Mouse (Mus musculus) kidney, embryonic 16.5 days (tissue): ENCODE data around the gene Tada1. TPM values are rescaled to one million over a fixed set of nuclear protein-coding genes. Genes with fewer than 3 reads are reported as not detected.

Experiments used
- ATAC-seq: fragments of 200-750 bp; cut with Nextera tagmentation; 2 replicates; pipeline ENCODE4 v1.8.0; 2017; ENCODE audit warnings: moderate TSS enrichment; ENCODE audit not compliant: low FRiP score, low TSS enrichment
- H3K27ac ChIP-seq: fragments of 300-500 bp; sonication (generic); 2 replicates; pipeline ENCODE4 v1.5.1; 2014; ENCODE audit warnings: low read length
- H3K27me3 ChIP-seq: fragments of 300-500 bp; sonication (generic); 2 replicates; pipeline ENCODE4 v1.6.1; 2014; ENCODE audit warnings: low read length, control low read depth, mixed read lengths; ENCODE audit not compliant: insufficient read depth
- H3K36me3 ChIP-seq: fragments of 300-500 bp; sonication (generic); 2 replicates; pipeline ENCODE4 v1.6.1; 2014; ENCODE audit warnings: low read length, control low read depth, mixed read lengths; ENCODE audit not compliant: insufficient read depth
- H3K4me1 ChIP-seq: fragments of 300-500 bp; sonication (generic); 2 replicates; pipeline ENCODE4 v1.6.1; 2014; ENCODE audit warnings: low read length, control low read depth, mixed read lengths; ENCODE audit not compliant: insufficient read depth
- H3K4me2 ChIP-seq: fragments of 300-500 bp; sonication (generic); replicated peaks from 2 replicates; pipeline ENCODE4 v1.6.1; 2014; ENCODE audit warnings: low read depth, low read length
- H3K4me3 ChIP-seq: fragments of 300-500 bp; sonication (generic); 2 replicates; pipeline ENCODE4 v1.5.1; 2014; ENCODE audit warnings: mild to moderate bottlenecking, low read length
- H3K9ac ChIP-seq: fragments of 300-500 bp; sonication (generic); replicated peaks from 2 replicates; pipeline ENCODE4 v1.6.1; 2014; ENCODE audit warnings: low read length
- H3K9me3 ChIP-seq: fragments of 300-500 bp; sonication (generic); 2 replicates; pipeline ENCODE4 v1.6.1; 2016; ENCODE audit warnings: low read length, control low read depth
- WGBS: fragments of 180-500 bp; shearing (Covaris S2); extraction: QIAGEN DNeasy Blood & Tissue Kit; methylation state at CpG from one replicate; pipeline ENCODE4 v1.1.7; 2014; 5-methylcytosine and 5-hydroxymethylcytosine counted together
- polyA plus RNA-seq: library from polyadenylated mRNA; unstranded; fragments of >200 nt; fragmentation: Nextera tagmentation; extraction: Ambion mirVana; gene quantifications from 2 replicates; pipeline ENCODE4 v1.2.1, GENCODE M21; 2015

Gene Tada1
- polyA plus RNA-seq, 1 experiment from 2014 or later = 66.3 TPM

GRCm38 (mm10) chr1:166381821-166382220 lies 2.9 kb downstream of the Tada1 start:
- peaks cover 15% of the 10 kb centered on the region for H3K4me1 ChIP-seq
- H3K27me3 ChIP-seq = no peaks in the 10 kb centered on the region
- H3K9ac ChIP-seq = no peak overlapping the region; the same call in 1 of the 2 replicates
- no peak for ATAC-seq
- H3K36me3 ChIP-seq = peaks cover 27% of the 10 kb centered on the region
- no peak overlapping the region for H3K4me3 ChIP-seq
- 62% methylated on average over 5 of the region's 5 CpGs for WGBS
- no peaks in the 10 kb centered on the region for H3K9me3 ChIP-seq
- H3K4me2 ChIP-seq = no peak overlapping the region
- no peak overlapping the region for H3K27ac ChIP-seq

- H3K36me3 ChIP-seq = peaks cover 35% of the 10 kb centered on the region
Observed at GRCm38 (mm10) chr1:166382626-166383025, 3.7 kb downstream of the Tada1 start.

DNA sequence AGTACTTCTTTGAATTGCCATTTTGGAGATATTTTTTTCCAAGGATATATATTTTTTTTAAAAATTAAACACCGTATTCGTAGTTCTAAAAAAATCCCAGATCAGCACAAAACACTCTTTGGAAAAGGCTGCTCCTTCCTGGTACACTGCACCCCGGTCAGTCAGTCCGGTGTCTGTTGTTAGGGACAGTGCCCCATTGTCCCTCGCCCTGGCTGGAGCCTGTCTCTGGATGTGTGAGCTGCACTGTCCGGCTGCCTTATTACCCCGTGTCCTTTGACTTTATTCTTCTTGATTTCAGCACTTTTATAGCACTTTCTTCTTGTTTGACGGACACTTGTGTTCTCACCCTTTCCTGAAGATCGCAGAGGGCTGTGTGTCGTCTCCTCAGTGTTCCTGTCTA lies 5.7 kb downstream of the Tada1 start:
- Histone ChIP-seq H3K4me2 (no peak overlapping the region), H3K9ac (no peak overlapping the region), H3K36me3 (peaks cover 55% of the 10 kb centered on the region), H3K9me3 (no peaks in the 10 kb centered on the region), H3K27me3 (no peaks in the 10 kb centered on the region), H3K4me1 (peaks cover 15% of the 10 kb centered on the region), H3K27ac (no peak overlapping the region), H3K4me3 (no peak overlapping the region)
- no peak for ATAC-seq
- WGBS = 93% methylated on average over 10 of the region's 10 CpGs

More at GRCm38 (mm10) chr1:166382626-166383025, 3.7 kb downstream of the Tada1 start:
- Histone ChIP-seq H3K9ac (no peak overlapping the region), H3K4me1 (peaks cover 15% of the 10 kb centered on the region), H3K4me3 (no peak overlapping the region), H3K9me3 (no peaks in the 10 kb centered on the region), H3K27ac (no peak overlapping the region), H3K27me3 (no peaks in the 10 kb centered on the region), H3K4me2 (no peak overlapping the region)
- 89% methylated on average over 4 of the region's 4 CpGs for WGBS
- ATAC-seq = no peak

- no peaks in the 10 kb centered on the region for H3K9me3 ChIP-seq
- H3K36me3 ChIP-seq = peaks cover 61% of the 10 kb centered on the region
- H3K4me2 ChIP-seq = no peak overlapping the region
- peaks cover 12% of the 10 kb centered on the region for H3K4me1 ChIP-seq
- H3K9ac ChIP-seq = no peak overlapping the region
- WGBS = 93% methylated on average over 5 of the region's 5 CpGs
- H3K4me3 ChIP-seq = no peak overlapping the region
- H3K27ac ChIP-seq = no peak overlapping the region
- no peaks in the 10 kb centered on the region for H3K27me3 ChIP-seq
- no peak for ATAC-seq
Observed at GRCm38 (mm10) chr1:166385431-166385830, 6.5 kb downstream of the Tada1 start.

GRCm38 (mm10) chr1:166388511-166388910 lies 9.6 kb downstream of the Tada1 start:
- WGBS = 89% methylated on average over 11 of the region's 11 CpGs
- Histone ChIP-seq H3K27ac (no peak overlapping the region), H3K36me3 (peaks cover 77% of the 10 kb centered on the region), H3K4me1 (no peaks in the 10 kb centered on the region), H3K4me3 (no peak overlapping the region), H3K4me2 (no peak overlapping the region), H3K9me3 (no peaks in the 10 kb centered on the region), H3K9ac (no peak overlapping the region), H3K27me3 (no peaks in the 10 kb centered on the region)
- no peak for ATAC-seq

DNA sequence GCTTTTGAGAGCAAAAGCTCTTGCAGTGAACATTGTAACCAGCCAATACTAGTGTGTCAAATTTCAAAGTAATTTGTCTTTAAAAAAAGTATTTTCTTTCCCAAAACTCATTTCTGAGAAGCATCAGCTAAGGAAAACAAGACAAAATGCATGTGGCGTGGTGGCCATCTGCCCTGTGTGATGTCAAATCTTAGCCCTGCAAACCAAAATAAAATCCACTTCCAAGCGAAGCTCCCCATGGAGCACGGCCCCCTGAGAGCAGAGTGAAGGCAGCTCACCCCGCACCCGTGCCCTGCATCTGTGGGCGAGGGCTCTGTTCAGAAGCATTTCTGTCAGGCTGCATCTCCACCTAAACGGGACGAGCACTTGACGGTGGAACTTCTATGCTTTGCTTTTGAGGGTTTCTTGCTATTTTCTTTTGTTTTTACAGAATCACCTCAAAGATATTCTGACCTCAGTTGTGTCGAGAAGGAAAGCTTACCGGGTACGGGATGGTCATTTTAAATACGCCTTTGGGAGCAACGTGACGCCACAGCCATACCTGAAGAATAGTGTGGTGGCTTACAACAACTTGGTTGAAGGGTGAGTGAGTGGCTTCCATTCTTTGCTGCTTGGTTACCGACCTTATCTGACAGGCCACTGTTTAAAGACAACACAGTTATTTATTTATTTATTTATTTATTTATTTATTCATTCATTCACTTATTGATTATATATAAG lies 10.7 kb downstream of the Tada1 start:
- no peak overlapping the region for H3K27ac ChIP-seq
- H3K4me1 ChIP-seq = no peaks in the 10 kb centered on the region
- 94% methylated on average over 16 of the region's 16 CpGs for WGBS
- peaks cover 78% of the 10 kb centered on the region for H3K36me3 ChIP-seq
- no peak overlapping the region for H3K4me3 ChIP-seq
- ATAC-seq = no peak
- no peaks in the 10 kb centered on the region for H3K27me3 ChIP-seq
- H3K9me3 ChIP-seq = no peaks in the 10 kb centered on the region
- H3K9ac ChIP-seq = no peak overlapping the region
- H3K4me2 ChIP-seq = no peak overlapping the region

DNA sequence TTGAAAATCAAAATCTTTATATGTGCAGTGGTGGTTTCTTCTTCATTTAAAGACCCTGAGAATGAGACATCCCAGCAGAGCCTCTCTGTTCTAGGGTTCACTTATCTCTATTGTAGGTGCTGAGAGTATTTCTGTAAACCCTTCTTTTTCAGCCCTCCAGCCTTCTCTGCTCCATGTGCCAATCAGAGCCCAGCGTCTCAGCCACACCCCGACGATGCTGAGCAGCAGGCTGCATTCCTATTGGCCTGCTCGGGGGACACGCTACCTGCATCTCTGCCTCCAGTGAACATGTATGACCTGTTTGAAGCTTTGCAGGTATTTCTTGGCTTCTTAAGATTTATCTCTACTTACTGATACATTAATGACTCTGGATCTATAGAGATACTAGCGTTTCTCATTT lies 12.8 kb downstream of the Tada1 start:
- Histone ChIP-seq H3K36me3 (peaks cover 69% of the 10 kb centered on the region), H3K4me2 (no peak overlapping the region)

GRCm38 (mm10) chr1:166394770-166395169 lies 15.9 kb downstream of the Tada1 start:
- Histone ChIP-seq H3K4me3 (no peak overlapping the region), H3K27me3 (no peaks in the 10 kb centered on the region), H3K9ac (no peak overlapping the region), H3K4me2 (no peak overlapping the region), H3K4me1 (no peaks in the 10 kb centered on the region), H3K27ac (no peak overlapping the region), H3K9me3 (no peaks in the 10 kb centered on the region), H3K36me3 (peaks cover 64% of the 10 kb centered on the region)
- 63% methylated on average over 4 of the region's 4 CpGs for WGBS
- ATAC-seq = no peak

More for the DNA sequence above, 12.8 kb downstream of the Tada1 start:
- no peak overlapping the region for H3K27ac ChIP-seq
- whole genome bisulfite sequencing = 97% methylated on average over 6 of the region's 6 CpGs
- no peaks in the 10 kb centered on the region for H3K9me3 ChIP-seq
- ATAC-seq = no peak
- no peak overlapping the region for H3K9ac ChIP-seq
- H3K27me3 ChIP-seq = no peaks in the 10 kb centered on the region
- no peak overlapping the region for H3K4me3 ChIP-seq
- no peaks in the 10 kb centered on the region for H3K4me1 ChIP-seq

DNA sequence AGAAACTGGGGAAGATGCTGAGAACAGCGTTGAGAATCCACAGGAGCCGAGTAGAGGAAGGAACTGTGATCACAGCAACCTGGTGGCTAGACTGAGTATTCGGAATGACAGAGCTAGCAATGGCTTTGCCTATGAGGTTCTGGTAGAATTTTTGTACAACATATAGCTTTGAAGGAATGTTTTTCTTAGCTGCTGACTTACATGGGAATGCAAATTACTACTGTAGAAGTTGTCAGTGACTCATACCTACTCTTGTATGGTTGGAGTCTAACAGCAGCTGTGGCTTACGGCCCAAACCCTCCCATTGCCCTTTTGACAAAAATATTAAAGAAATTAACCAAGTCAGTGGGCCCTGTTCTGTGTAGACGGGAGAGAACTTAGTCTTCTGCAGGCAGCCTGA lies 16.8 kb downstream of the Tada1 start:
- Histone ChIP-seq H3K4me2 (no peak overlapping the region), H3K4me1 (no peaks in the 10 kb centered on the region), H3K27ac (no peak overlapping the region), H3K36me3 (peaks cover 64% of the 10 kb centered on the region), H3K9ac (no peak overlapping the region), H3K27me3 (no peaks in the 10 kb centered on the region), H3K9me3 (no peaks in the 10 kb centered on the region), H3K4me3 (no peak overlapping the region)
- no peak for ATAC-seq
- WGBS = 88% methylated on average over 5 of the region's 5 CpGs

DNA sequence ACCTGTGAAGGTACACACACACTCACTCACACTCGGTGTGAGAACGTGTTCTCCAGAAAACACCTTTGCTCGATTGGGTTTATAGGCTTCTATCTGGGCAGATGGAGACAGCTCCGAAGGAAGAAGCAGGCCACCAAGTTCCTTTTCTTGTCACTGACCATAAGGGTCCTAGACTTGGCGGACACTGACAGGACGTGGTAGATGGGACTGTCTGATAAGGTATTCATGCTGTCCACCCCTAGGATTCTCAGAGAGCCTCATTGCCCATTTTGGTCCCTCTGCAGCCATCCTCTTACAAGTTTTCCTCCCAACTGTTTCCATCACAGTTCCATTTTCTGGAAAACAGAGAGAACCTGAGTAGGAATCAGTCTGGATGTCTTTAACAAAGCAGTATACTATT lies 17.5 kb downstream of the Tada1 start:
- no peak overlapping the region for H3K27ac ChIP-seq
- 91% methylated on average over 6 of the region's 6 CpGs for WGBS
- ATAC-seq = no peak
- H3K36me3 ChIP-seq = peaks cover 58% of the 10 kb centered on the region
- H3K4me1 ChIP-seq = no peaks in the 10 kb centered on the region
- no peak overlapping the region for H3K4me2 ChIP-seq
- H3K4me3 ChIP-seq = no peak overlapping the region
- H3K27me3 ChIP-seq = no peaks in the 10 kb centered on the region
- no peaks in the 10 kb centered on the region for H3K9me3 ChIP-seq
- no peak overlapping the region for H3K9ac ChIP-seq
